Mouse (Mus musculus) layer of hippocampus, adult 11-12 months (tissue): ENCODE measurements around the gene Iba57.

ENCODE experiments used
- DNase-seq: peaks from one replicate; pipeline ENCODE4 v3.0.0; 2022; ENCODE audit warnings: low spot score

The Iba57 gene

DNA sequence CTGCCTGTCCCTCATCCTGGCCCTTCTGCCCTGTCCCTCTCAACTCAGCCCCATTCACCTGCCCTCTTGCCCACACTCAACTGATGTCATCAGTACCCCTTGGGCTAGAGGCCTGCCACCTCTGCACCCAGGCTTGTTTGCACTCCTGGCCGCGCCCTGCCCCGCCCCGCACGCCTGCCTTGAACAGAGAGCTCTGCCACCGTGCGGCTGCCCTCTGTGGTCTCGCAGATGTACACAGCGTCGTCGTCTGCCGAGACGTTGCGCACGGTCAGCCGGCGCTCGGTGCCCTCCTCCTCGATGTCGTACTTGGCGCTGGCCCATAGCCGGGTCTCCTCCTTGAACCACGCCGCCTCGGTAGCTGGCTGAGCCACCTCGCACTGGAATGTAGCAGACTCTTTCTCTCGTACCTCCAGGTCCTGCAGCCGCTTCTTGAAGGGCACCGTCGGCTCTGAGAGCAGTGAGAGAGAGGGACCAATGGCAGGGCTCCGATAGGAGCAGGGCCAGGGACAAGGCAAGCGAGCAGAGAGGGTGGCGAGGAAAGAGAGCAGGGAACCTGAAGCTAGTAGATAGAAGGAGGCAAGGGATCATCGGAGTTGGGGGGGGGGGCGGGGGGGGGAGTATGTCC, 29.1 kb downstream of the Iba57 start:
- DNase-seq = no peak

DNA sequence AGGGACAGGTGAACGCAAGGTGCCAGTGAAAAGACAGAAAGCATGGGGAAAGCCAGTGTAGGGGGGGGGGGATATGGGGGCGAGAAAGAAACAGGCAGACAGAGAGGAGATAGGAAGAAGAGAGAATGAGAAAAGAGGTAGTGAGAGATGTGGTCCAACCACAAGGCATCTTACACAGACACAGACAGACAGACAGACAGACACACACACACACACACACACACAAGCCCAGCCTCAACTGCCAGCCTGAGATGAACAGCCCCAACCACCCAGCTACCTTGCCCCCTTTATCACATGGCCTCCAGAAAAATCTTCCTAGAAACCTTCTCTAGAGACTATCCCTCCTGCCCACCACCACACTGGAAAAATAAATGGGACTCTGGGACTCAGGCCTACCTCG, 31.5 kb downstream of the Iba57 start:
- DNase-seq = no peak

DNA sequence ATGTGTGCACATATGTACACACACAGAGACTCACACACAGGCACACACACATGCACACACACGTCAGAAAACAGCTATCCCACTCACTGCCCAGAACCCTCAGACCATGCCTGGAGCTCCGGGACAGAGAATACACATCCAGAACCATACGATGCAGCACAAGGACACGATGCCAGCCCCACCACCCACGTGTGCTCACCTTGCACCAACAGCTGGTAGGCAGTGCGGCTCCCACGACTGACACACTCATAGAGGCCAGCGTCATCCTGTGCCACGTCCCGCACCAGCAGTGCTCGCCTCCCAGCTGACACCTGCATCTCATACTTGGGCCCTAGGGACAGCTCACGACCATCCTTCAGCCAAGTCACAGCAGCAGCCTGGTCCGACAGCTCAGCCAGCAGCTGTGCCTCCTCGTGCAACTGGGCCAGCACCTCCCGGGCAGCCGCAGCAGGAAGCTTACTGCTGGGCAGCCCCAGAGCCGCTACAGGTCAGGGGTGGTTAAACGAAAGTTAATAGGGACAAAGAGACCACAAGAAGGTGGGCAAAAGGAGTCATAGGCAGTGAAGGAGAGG, 32.1 kb downstream of the Iba57 start:
- DNase-seq = no peak

DNA sequence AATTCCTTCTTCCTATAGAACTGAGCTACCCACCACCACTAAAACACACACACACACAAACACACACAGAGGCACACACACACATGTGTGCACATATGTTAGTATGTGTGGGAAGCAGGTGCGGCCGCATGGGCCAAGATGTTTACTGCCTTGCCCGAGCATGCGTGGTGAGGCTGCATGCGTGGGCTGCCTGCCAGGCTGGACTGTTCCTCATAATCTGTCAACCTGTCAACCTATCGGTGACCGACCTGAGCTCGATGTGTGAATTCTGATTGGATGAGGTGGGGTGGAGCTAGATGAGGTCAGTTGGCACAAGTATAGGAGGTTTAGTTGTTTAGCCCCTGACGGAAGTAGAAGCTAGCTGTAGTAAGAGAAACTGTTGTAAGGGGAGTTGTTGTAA, 32.8 kb downstream of the Iba57 start:
- no peak for DNase-seq

DNA sequence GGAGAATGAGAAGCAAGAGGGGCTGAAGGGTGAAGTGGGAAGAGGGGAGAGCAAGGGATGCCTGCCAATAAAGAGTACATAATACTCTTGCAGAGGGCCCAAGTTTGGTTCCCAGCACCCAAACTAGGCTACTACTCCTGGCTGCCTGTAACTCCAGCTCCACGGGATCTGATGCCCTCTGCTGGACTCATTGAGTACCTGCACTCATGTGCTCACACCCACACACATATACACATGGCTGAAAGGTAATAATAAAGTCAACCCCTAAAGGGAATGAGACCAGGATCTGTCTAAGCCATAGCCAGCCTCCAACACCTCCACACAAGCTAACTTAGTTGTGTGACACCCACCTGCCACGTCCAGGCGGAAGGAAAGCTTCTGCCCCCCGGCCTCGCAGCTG, 57.6 kb downstream of the Iba57 start:
- no peak for DNase-seq
